Mouse (Mus musculus) liver, embryonic 14.5 days (tissue): ENCODE results near the gene Polr3b.

Experiments used
- CTCF ChIP-seq: IDR thresholded peaks from 2 replicates; pipeline ENCODE4 v1.5.1; 2016; ENCODE audit warnings: antibody characterized with exemption, low read depth, control low read depth
- EP300 ChIP-seq: IDR thresholded peaks from 2 replicates; pipeline ENCODE4 v1.6.1; 2016; ENCODE audit warnings: antibody characterized with exemption, low read depth

DNA sequence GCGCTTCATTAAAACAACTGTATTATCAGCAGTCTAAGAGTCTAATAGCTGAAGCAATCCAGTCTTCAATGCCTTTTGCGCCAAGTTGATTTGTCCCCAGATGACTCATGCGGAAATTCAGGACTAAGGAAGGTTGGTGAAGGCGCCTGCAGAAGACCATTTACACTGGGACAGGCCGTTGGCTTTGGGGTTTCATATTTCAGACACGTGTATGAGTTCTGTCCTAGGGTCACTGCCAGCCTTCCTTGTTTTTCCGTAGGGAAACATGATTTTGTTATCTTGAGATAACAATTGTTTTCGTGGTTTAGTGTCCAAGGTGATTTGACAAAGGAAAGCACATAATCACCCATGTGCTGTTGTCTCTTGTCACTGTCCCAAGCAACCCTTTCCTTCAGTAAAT is 40.9 kb upstream of the Polr3b start:
- TF ChIP-seq CTCF, result no peak
- no peak for TF ChIP-seq EP300
